Mouse (Mus musculus) hindbrain, embryonic 15.5 days (tissue): ENCODE measurements at regions not wholly inside any gene's neighbourhood (a gene's known extent, or its start where the extent isn't known, plus 50 kb on each side); places are given as distances from the start of the nearest gene placed in this dataset.

Experiments used
- ATAC-seq: fragments of 200-750 bp; cut with Nextera tagmentation; 2 replicates; pipeline ENCODE4 v1.8.0; 2017; ENCODE audit warnings: low read depth, moderate number of reproducible peaks, moderate TSS enrichment; ENCODE audit not compliant: low FRiP score
- H3K27ac ChIP-seq: fragments of 300-500 bp; sonication (generic); replicated peaks from 2 replicates; pipeline ENCODE4 v1.5.1; 2015; ENCODE audit warnings: mild to moderate bottlenecking, inconsistent platforms
- H3K27me3 ChIP-seq: fragments of 300-500 bp; sonication (generic); 2 replicates; pipeline ENCODE4 v1.6.1; 2015; ENCODE audit warnings: control low read depth, inconsistent platforms
- H3K36me3 ChIP-seq: fragments of 300-500 bp; sonication (generic); 2 replicates; pipeline ENCODE4 v1.6.1; 2015; ENCODE audit warnings: control low read depth, inconsistent platforms
- H3K4me1 ChIP-seq: fragments of 300-500 bp; sonication (generic); replicated peaks from 2 replicates; pipeline ENCODE4 v1.6.1; 2015; ENCODE audit warnings: control low read depth, inconsistent platforms
- H3K4me2 ChIP-seq: fragments of 300-500 bp; sonication (generic); 2 replicates; pipeline ENCODE4 v1.6.1; 2015; ENCODE audit warnings: moderate library complexity, mild to moderate bottlenecking, inconsistent platforms
- H3K4me3 ChIP-seq: fragments of 300-500 bp; sonication (generic); 2 replicates; pipeline ENCODE4 v1.5.1; 2015; ENCODE audit warnings: mild to moderate bottlenecking, inconsistent platforms
- H3K9ac ChIP-seq: fragments of 300-500 bp; sonication (generic); 2 replicates; pipeline ENCODE4 v1.6.1; 2015; ENCODE audit warnings: inconsistent platforms
- H3K9me3 ChIP-seq: fragments of 300-500 bp; sonication (generic); 2 replicates; pipeline ENCODE4 v1.6.1; 2016; ENCODE audit warnings: control low read depth, inconsistent platforms
- WGBS: fragments of 180-500 bp; shearing (Covaris S2); methylation state at CpG from one replicate; pipeline ENCODE4 v1.1.7; 2015; 5-methylcytosine and 5-hydroxymethylcytosine counted together

DNA sequence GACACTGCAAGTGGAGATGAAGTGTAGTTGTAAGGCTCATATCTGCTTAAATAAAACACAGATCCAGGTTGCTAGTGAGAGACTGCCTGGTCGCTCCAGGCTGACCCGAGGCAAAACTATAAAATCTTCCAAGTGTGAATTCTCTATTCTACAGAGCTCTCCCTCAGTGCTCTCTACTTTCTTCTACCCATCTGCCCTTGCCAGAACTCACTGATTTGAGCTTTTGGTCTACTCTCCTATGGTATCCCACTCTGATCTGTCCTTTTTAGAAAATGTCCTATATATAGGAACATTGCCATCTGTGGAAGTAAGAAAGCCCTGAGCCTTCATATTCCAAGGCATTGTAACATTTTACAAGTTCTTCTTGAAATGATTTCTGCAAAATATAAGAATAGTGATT, 518.3 kb downstream of the Galc start:
- H3K27me3 ChIP-seq = no peaks in the 10 kb centered on the region
- no peak overlapping the region for H3K27ac ChIP-seq
- H3K4me2 ChIP-seq = no peak overlapping the region
- 77% methylated on average over 2 of the region's 2 CpGs for WGBS
- H3K4me1 ChIP-seq = no peaks in the 10 kb centered on the region
- no peak for ATAC-seq
- H3K9me3 ChIP-seq = no peaks in the 10 kb centered on the region
- no peak overlapping the region for H3K4me3 ChIP-seq
- no peak overlapping the region for H3K9ac ChIP-seq
- no peaks in the 10 kb centered on the region for H3K36me3 ChIP-seq

DNA sequence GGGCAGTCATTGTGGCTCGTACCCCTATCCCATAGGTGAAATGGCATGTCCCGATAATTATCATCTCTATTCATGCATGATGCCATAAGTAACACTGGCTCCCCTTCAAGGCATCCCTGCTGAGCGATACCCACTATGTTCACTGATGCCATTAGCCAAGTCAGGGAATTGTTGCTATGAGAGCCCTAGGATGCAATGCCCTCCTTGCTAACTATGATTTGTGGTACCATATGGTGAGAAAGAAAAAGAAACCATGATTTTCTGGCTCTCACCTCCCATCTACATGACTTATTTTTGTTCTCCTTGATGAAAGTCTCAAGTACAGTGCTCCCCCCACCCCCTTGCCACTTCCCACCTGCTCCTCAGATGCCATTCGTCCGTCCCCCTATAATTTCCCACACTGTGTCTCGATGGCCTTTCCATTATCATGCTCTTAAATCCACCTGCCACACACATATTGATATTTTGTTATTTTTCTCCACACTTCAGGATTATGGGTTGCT, 527.1 kb downstream of the Galc start:
- Histone ChIP-seq H3K27me3 (no peaks in the 10 kb centered on the region), H3K4me2 (no peak overlapping the region), H3K27ac (no peak overlapping the region), H3K4me1 (no peaks in the 10 kb centered on the region), H3K4me3 (no peak overlapping the region), H3K36me3 (no peaks in the 10 kb centered on the region), H3K9ac (no peak overlapping the region), H3K9me3 (no peaks in the 10 kb centered on the region)
- no peak for ATAC-seq
- 75% methylated on average over 6 of the region's 6 CpGs for WGBS

DNA sequence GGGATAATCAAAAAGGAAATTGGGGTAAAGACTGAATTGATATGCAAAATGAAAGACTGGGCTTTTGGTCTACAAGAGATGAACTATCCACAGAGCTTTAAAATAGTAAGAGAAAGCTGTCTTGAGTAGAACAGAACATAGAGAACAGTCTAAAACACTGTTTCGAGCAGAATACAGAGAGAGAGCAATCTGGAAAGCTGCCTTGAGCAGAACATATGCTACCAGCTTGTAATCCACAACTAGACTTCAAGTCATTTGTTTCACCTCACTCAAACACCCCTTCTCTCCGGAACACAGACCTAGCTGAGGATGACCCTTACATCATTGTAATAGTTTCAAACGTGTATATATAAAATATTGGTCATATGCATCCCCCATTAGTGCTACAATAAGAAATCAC, 538.7 kb downstream of the Galc start:
- no peaks in the 10 kb centered on the region for H3K9me3 ChIP-seq

DNA sequence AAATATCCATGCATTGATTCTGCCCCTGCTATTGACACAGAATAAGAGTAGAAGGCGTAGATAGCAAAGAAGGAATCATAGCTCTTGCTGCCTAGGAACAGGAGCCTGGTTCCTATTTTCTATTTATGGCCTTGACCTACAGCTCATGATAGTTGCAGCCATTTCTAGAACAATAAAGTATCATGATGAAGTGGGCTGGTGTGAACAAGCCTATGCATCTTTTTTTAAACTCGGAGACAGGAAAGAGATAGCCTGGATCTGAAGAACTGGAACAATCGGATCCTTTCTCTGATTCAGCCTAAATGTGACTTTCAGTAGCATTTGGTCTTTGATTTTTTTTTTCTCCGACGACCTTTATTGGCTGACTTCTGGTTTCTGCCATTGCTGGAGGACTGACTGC, 541.4 kb downstream of the Galc start:
- ATAC-seq = no peak
- H3K9me3 ChIP-seq = no peaks in the 10 kb centered on the region
- H3K4me3 ChIP-seq = no peak overlapping the region
- no peaks in the 10 kb centered on the region for H3K27me3 ChIP-seq
- H3K36me3 ChIP-seq = no peaks in the 10 kb centered on the region
- no peak overlapping the region for H3K27ac ChIP-seq
- H3K9ac ChIP-seq = no peak overlapping the region
- no peaks in the 10 kb centered on the region for H3K4me1 ChIP-seq
- WGBS = 92% methylated on average over 5 of the region's 5 CpGs
- no peak overlapping the region for H3K4me2 ChIP-seq

More for the DNA sequence above, 538.7 kb downstream of the Galc start:
- ATAC-seq = no peak
- Histone ChIP-seq H3K27ac (no peak overlapping the region), H3K4me2 (no peak overlapping the region), H3K4me3 (no peak overlapping the region), H3K27me3 (no peaks in the 10 kb centered on the region), H3K36me3 (no peaks in the 10 kb centered on the region), H3K9ac (no peak overlapping the region), H3K4me1 (no peaks in the 10 kb centered on the region)
- 82% methylated on average over 3 of the region's 3 CpGs for WGBS
